Mouse (Mus musculus): Measurements from ENCODE around the gene Cdh4. TPM values are rescaled to one million over a fixed set of nuclear protein-coding genes. Genes with fewer than 3 reads are reported as not detected.

Gene Cdh4
- polyA plus RNA-seq, 1 experiment from 2014 or later = 22.6 TPM

GRCm38 (mm10) chr2:179698196-179698985 is 256.2 kb downstream of the Cdh4 start:
- no peak for ATAC-seq (ENCODE audit: low FRiP score, low read depth)
- H3K4me1 ChIP-seq = peaks cover 12% of the 10 kb centered on the region
- H3K4me3 ChIP-seq = no peak overlapping the region
- no peaks in the 10 kb centered on the region for H3K36me3 ChIP-seq
- H3K9ac ChIP-seq = no peak overlapping the region
- no peaks in the 10 kb centered on the region for H3K27me3 ChIP-seq (replicated peaks)
- 58% methylated on average over 12 of the region's 12 CpGs for WGBS
- H3K9me3 ChIP-seq = no peaks in the 10 kb centered on the region
- H3K27ac ChIP-seq = no peak overlapping the region
- no peak overlapping the region for H3K4me2 ChIP-seq (replicated peaks)

GRCm38 (mm10) chr2:179705043-179705442 is 262.8 kb downstream of the Cdh4 start:
- H3K4me1 ChIP-seq = no peaks in the 10 kb centered on the region
- no peaks in the 10 kb centered on the region for H3K36me3 ChIP-seq
- no peaks in the 10 kb centered on the region for H3K27me3 ChIP-seq (replicated peaks)
- H3K9ac ChIP-seq = no peak overlapping the region
- no peak overlapping the region for H3K4me2 ChIP-seq (replicated peaks)
- no peak overlapping the region for H3K27ac ChIP-seq
- H3K4me3 ChIP-seq = no peak overlapping the region
- no peak for ATAC-seq (ENCODE audit: low FRiP score, low read depth)
- WGBS = 88% methylated on average over 11 of the region's 11 CpGs
- no peaks in the 10 kb centered on the region for H3K9me3 ChIP-seq

GRCm38 (mm10) chr2:179705461-179705860 is 263.2 kb downstream of the Cdh4 start:
- H3K4me3 ChIP-seq = no peak overlapping the region
- no peak for ATAC-seq (ENCODE audit: low FRiP score, low read depth)
- 0 out of 2 replicates have a peak, but pooled peaks cover 4% of the 10 kb centered on the region for H3K4me1 ChIP-seq
- no peaks in the 10 kb centered on the region for H3K9me3 ChIP-seq
- no peak overlapping the region for H3K9ac ChIP-seq
- no peaks in the 10 kb centered on the region for H3K27me3 ChIP-seq (replicated peaks)
- no peak overlapping the region for H3K4me2 ChIP-seq (replicated peaks)
- H3K27ac ChIP-seq = no peak overlapping the region
- no peaks in the 10 kb centered on the region for H3K36me3 ChIP-seq
- 84% methylated on average over 7 of the region's 7 CpGs for WGBS

- ATAC-seq (ENCODE audit: low FRiP score, low read depth) = no peak
- Histone ChIP-seq H3K4me2 (replicated peaks) (no peak overlapping the region), H3K27me3 (replicated peaks) (no peaks in the 10 kb centered on the region), H3K9me3 (no peaks in the 10 kb centered on the region), H3K36me3 (no peaks in the 10 kb centered on the region), H3K4me3 (no peak overlapping the region), H3K4me1 (peaks cover 8% of the 10 kb centered on the region; the same call in 1 of the 2 replicates), H3K9ac (no peak overlapping the region), H3K27ac (no peak overlapping the region)
- WGBS = 93% methylated on average over 3 of the region's 3 CpGs
These were observed 264.4 kb downstream of the Cdh4 start for GRCm38 (mm10) chr2:179706616-179707015.

GRCm38 (mm10) chr2:179709111-179709510 is 266.9 kb downstream of the Cdh4 start:
- no peaks in the 10 kb centered on the region for H3K36me3 ChIP-seq
- peaks cover 8% of the 10 kb centered on the region; the same call in 1 of the 2 replicates for H3K4me1 ChIP-seq
- no peaks in the 10 kb centered on the region for H3K9me3 ChIP-seq
- H3K4me2 ChIP-seq (replicated peaks) = no peak overlapping the region
- no peak for ATAC-seq (ENCODE audit: low FRiP score, low read depth)
- WGBS = 88% methylated on average over 2 of the region's 2 CpGs
- H3K9ac ChIP-seq = no peak overlapping the region
- H3K4me3 ChIP-seq = no peak overlapping the region
- no peaks in the 10 kb centered on the region for H3K27me3 ChIP-seq (replicated peaks)
- H3K27ac ChIP-seq = no peak overlapping the region

GRCm38 (mm10) chr2:179712690-179713089 is 270.5 kb downstream of the Cdh4 start:
- no peak overlapping the region for H3K4me3 ChIP-seq
- H3K4me2 ChIP-seq (replicated peaks) = no peak overlapping the region
- no peak for ATAC-seq (ENCODE audit: low FRiP score, low read depth)
- no peak overlapping the region for H3K27ac ChIP-seq
- WGBS = 75% methylated on average over 7 of the region's 7 CpGs
- H3K9me3 ChIP-seq = 0 out of 2 replicates have a peak, but pooled peaks cover 5% of the 10 kb centered on the region
- no peak overlapping the region for H3K9ac ChIP-seq
- H3K36me3 ChIP-seq = no peaks in the 10 kb centered on the region
- peaks cover 8% of the 10 kb centered on the region; the same call in 1 of the 2 replicates for H3K4me1 ChIP-seq
- H3K27me3 ChIP-seq (replicated peaks) = no peaks in the 10 kb centered on the region

GRCm38 (mm10) chr2:179713326-179713725 is 271.1 kb downstream of the Cdh4 start:
- WGBS = 81% methylated on average over 4 of the region's 4 CpGs
- Histone ChIP-seq H3K4me1 (peaks cover 8% of the 10 kb centered on the region; the same call in 1 of the 2 replicates), H3K9me3 (0 out of 2 replicates have a peak, but pooled peaks cover 5% of the 10 kb centered on the region), H3K27ac (no peak overlapping the region), H3K27me3 (replicated peaks) (no peaks in the 10 kb centered on the region), H3K36me3 (no peaks in the 10 kb centered on the region), H3K4me2 (replicated peaks) (no peak overlapping the region), H3K4me3 (no peak overlapping the region), H3K9ac (no peak overlapping the region)
- no peak for ATAC-seq (ENCODE audit: low FRiP score, low read depth)

GRCm38 (mm10) chr2:179714145-179714544 is 271.9 kb downstream of the Cdh4 start:
- no peak for ATAC-seq (ENCODE audit: low FRiP score, low read depth)
- no peaks in the 10 kb centered on the region for H3K36me3 ChIP-seq
- no peak overlapping the region for H3K9ac ChIP-seq
- no peaks in the 10 kb centered on the region for H3K27me3 ChIP-seq (replicated peaks)
- H3K9me3 ChIP-seq = 0 out of 2 replicates have a peak, but pooled peaks cover 5% of the 10 kb centered on the region
- peaks cover 8% of the 10 kb centered on the region; the same call in 1 of the 2 replicates for H3K4me1 ChIP-seq
- 83% methylated on average over 3 of the region's 3 CpGs for WGBS
- H3K27ac ChIP-seq = no peak overlapping the region
- no peak overlapping the region for H3K4me2 ChIP-seq (replicated peaks)
- no peak overlapping the region for H3K4me3 ChIP-seq

- ATAC-seq (ENCODE audit: low FRiP score, low read depth) = no peak
- Histone ChIP-seq H3K9ac (no peak overlapping the region), H3K36me3 (no peaks in the 10 kb centered on the region), H3K4me3 (no peak overlapping the region), H3K27ac (no peak overlapping the region), H3K27me3 (replicated peaks) (no peaks in the 10 kb centered on the region), H3K4me2 (replicated peaks) (no peak overlapping the region), H3K9me3 (0 out of 2 replicates have a peak, but pooled peaks cover 5% of the 10 kb centered on the region), H3K4me1 (peaks cover 8% of the 10 kb centered on the region; the same call in 1 of the 2 replicates)
- 95% methylated on average over 1 of the region's 1 CpGs for WGBS
These were observed 273.1 kb downstream of the Cdh4 start for GRCm38 (mm10) chr2:179715375-179715774.

- 18% methylated on average over 3 of the region's 3 CpGs for WGBS
- no peaks in the 10 kb centered on the region for H3K27me3 ChIP-seq (replicated peaks)
- H3K36me3 ChIP-seq = no peaks in the 10 kb centered on the region
- no peak overlapping the region for H3K4me2 ChIP-seq (replicated peaks)
- ATAC-seq (ENCODE audit: low FRiP score, low read depth) = no peak
- 0 out of 2 replicates have a peak, but pooled peaks cover 6% of the 10 kb centered on the region for H3K4me1 ChIP-seq
- H3K27ac ChIP-seq = no peak overlapping the region
- H3K9ac ChIP-seq = no peak overlapping the region
- no peaks in the 10 kb centered on the region for H3K9me3 ChIP-seq
- no peak overlapping the region for H3K4me3 ChIP-seq
These were observed 278.1 kb downstream of the Cdh4 start for GRCm38 (mm10) chr2:179720366-179720765.

- H3K36me3 ChIP-seq = no peaks in the 10 kb centered on the region
- no peak for ATAC-seq (ENCODE audit: low FRiP score, low read depth)
- H3K27ac ChIP-seq = no peak overlapping the region
- no peaks in the 10 kb centered on the region for H3K9me3 ChIP-seq
- no peak overlapping the region for H3K4me3 ChIP-seq
- 0 out of 2 replicates have a peak, but pooled peaks cover 6% of the 10 kb centered on the region for H3K4me1 ChIP-seq
- no peaks in the 10 kb centered on the region for H3K27me3 ChIP-seq (replicated peaks)
- H3K4me2 ChIP-seq (replicated peaks) = no peak overlapping the region
- WGBS = 68% methylated on average over 18 of the region's 18 CpGs
- H3K9ac ChIP-seq = no peak overlapping the region
These were observed 279.6 kb downstream of the Cdh4 start for GRCm38 (mm10) chr2:179721534-179722516.
